ENCODE assay signal across 8 mouse cellular contexts in the genomic region with DNA sequence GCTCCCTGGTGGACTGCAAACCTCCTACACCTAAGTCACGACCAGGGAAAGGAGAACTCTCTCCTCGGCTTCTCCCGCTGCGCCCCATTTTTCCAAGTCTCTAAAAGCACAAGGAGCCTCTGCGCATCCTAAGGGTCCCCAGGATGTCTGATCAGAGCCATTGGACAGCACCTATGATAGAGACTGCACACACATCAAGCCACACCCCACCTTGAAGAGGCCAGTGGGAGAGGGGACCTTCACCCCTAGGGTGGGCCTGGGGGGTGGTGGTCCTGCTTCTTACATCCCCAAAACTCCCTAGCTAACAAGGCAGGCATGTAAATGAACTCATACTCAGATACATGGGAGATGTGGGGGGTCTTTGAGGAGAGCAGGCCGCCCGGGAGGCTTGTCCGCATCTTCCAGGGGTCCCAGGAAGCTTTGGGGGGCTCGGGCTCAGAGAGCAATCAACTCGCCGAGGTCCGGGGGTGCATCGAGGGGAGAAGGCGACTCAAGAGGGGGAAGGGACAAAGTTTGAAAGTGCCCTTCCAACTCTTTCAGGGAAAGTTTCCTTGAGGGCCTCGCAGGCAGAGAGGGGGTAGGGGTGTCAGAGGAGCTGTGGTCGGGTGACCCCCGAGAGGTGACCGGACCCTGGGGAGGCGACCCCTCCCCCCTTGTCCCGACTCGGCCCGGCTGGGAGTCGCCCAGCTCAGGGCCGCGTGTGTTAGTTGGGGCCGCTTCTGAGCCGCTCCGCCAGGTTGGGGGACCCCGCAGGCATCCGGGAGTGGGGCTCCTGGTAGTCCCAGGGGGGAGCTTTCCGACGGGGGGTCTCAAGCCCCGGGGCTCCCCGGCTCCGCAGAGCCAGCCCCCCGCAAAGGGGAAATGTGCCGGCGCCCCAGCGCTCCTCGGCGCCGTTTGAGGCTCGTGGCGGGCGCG. TPM values are rescaled to one million over a fixed set of nuclear protein-coding genes. Genes with fewer than 3 reads are reported as not detected.
DNase-seq lines count a peak whose midpoint lies in the region; ATAC-seq and TF ChIP-seq lines count a peak whose summit lies in the region.

No protein-coding gene starts in this region.

- intact Hi-C loops in heart, postnatal 10 days (cut with DNase I): no loop called here
- intact Hi-C loops in left cerebral cortex, postnatal 25 days (cut with DNase I): no loop called here

- DNase-seq in urinary bladder, postnatal 14 days (ENCODE audit: low spot score): peak; percentile 39
- no peak for DNase-seq in urinary bladder, postnatal 25 days (ENCODE audit: low spot score)
- DNase-seq in heart, postnatal 10 days: peak; percentile 52 to 72
- peak; percentile 32 to 67 for DNase-seq in kidney, postnatal 36 days
- DNase-seq in left cerebral cortex, postnatal 25 days (ENCODE audit: low spot score in 2 of 2): no peak

- H3K9ac ChIP-seq in midbrain, embryonic 16.5 days (ENCODE audit: low read depth, low read length): peak overlapping the region; percentile 97

- WGBS in midbrain, embryonic 16.5 days: 10% methylated on average over 25 of the region's 46 CpGs

- peak overlapping the region; percentile 99 for H3K4me2 ChIP-seq in midbrain, embryonic 16.5 days (ENCODE audit: low read length)

- H3K4me3 ChIP-seq in cortical plate, adult 2 months (ENCODE audit: insufficient read depth, low read length): peak overlapping the region; percentile 92
- H3K4me3 ChIP-seq in midbrain, embryonic 16.5 days (ENCODE audit: low read depth, low read length): peak overlapping the region; percentile 71

- no peaks in the 10 kb centered on the region for H3K36me3 ChIP-seq in midbrain, embryonic 16.5 days (ENCODE audit: control insufficient read depth, insufficient read depth, low read length)

- H3K4me1 ChIP-seq in cortical plate, adult 2 months (ENCODE audit: control insufficient read depth, insufficient read depth, low read length): peaks cover 8% of the 10 kb centered on the region
- H3K4me1 ChIP-seq in midbrain, embryonic 16.5 days (ENCODE audit: control insufficient read depth, insufficient read depth, low read length): peaks cover 38% of the 10 kb centered on the region

- H3K27ac ChIP-seq in cortical plate, adult 2 months (ENCODE audit: insufficient read depth, low read length): peak overlapping the region; percentile 99
- H3K27ac ChIP-seq in midbrain, embryonic 16.5 days (ENCODE audit: low read length): peak overlapping the region; percentile 93

- H3K27me3 ChIP-seq in midbrain, embryonic 16.5 days (ENCODE audit: control insufficient read depth, insufficient read depth, low read depth, low read length): no peaks in the 10 kb centered on the region

- no peaks in the 10 kb centered on the region for H3K9me3 ChIP-seq in midbrain, embryonic 16.5 days (replicated peaks; ENCODE audit: control insufficient read depth, low read length, poor library complexity, severe bottlenecking)

- TF ChIP-seq POLR2A in cortical plate, adult 2 months (IDR thresholded peaks at IDR 0.05; ENCODE audit: extremely low read depth, insufficient read depth, low read length): no peak

- ATAC-seq in midbrain, embryonic 16.5 days: 0 out of 2 replicates have a peak, but pooled peaks have one; percentile 22
- ATAC-seq in inflammation-experienced regulatory T-cells, adult 6 months: no peak

- TF ChIP-seq CTCF in cortical plate, adult 2 months (IDR thresholded peaks at IDR 0.05; ENCODE audit: extremely low read depth, insufficient read depth, low read length): no peak

RNA-seq across cellular contexts. Expression of a gene that starts 0.7 kb away (rescaled TPM):
- 109 and 124 TPM in 2 replicates for polyA plus RNA-seq in cortical plate, adult 2 months (2012; rRNA removed)
- 100 to 1,000 TPM; 208 to 227 TPM for total RNA-seq in heart, postnatal 10 days (2021)
- polyA plus RNA-seq in midbrain, embryonic 16.5 days (2015; fragmentation: Nextera tagmentation; extraction: Ambion mirVana): 167 and 180 TPM in 2 replicates
- 10 to 100 TPM; 31.0 to 52.3 (median 36.9) TPM for polyA plus RNA-seq in inflammation-experienced regulatory T-cells, adult 6 months (2017; shearing (Covaris generic))
- 10 to 100 TPM; 91.8 to 96.6 TPM for total RNA-seq in left cerebral cortex, postnatal 25 days (2021)

RNA-seq across cellular contexts. Expression of a gene that starts 14.1 kb away (rescaled TPM):
- polyA plus RNA-seq in cortical plate, adult 2 months (2012; rRNA removed): 0.26 and 0.38 TPM in 2 replicates
- total RNA-seq in heart, postnatal 10 days (2021): not detected
- not detected in 2 replicates for polyA plus RNA-seq in midbrain, embryonic 16.5 days (2015; fragmentation: Nextera tagmentation; extraction: Ambion mirVana)
- polyA plus RNA-seq in inflammation-experienced regulatory T-cells, adult 6 months (2017; shearing (Covaris generic)): not detected
- total RNA-seq in left cerebral cortex, postnatal 25 days (2021): under 1 TPM; 0.53 to 0.55 TPM

RNA-seq across cellular contexts. Expression of a gene that starts 35.1 kb away (rescaled TPM):
- polyA plus RNA-seq in cortical plate, adult 2 months (2012; rRNA removed): 26.5 and 28.2 TPM in 2 replicates
- 10 to 100 TPM in 1 of 2 experiments, 1 to 10 TPM in 1; 9.1 to 10.7 TPM for total RNA-seq in heart, postnatal 10 days (2021)
- 54.4 and 57.8 TPM in 2 replicates for polyA plus RNA-seq in midbrain, embryonic 16.5 days (2015; fragmentation: Nextera tagmentation; extraction: Ambion mirVana)
- 10 to 100 TPM in 1 of 3 experiments, 1 to 10 TPM in 2; 5.5 to 10.8 (median 9.2) TPM for polyA plus RNA-seq in inflammation-experienced regulatory T-cells, adult 6 months (2017; shearing (Covaris generic))
- total RNA-seq in left cerebral cortex, postnatal 25 days (2021): 10 to 100 TPM; 19.1 to 21.1 TPM

RNA-seq across cellular contexts. Expression of a gene that starts 47.4 kb away (rescaled TPM):
- 86.8 and 93.0 TPM in 2 replicates for polyA plus RNA-seq in cortical plate, adult 2 months (2012; rRNA removed)
- total RNA-seq in heart, postnatal 10 days (2021): 10 to 100 TPM; 94.5 to 95.7 TPM
- 165 TPM in 2 replicates for polyA plus RNA-seq in midbrain, embryonic 16.5 days (2015; fragmentation: Nextera tagmentation; extraction: Ambion mirVana)
- polyA plus RNA-seq in inflammation-experienced regulatory T-cells, adult 6 months (2017; shearing (Covaris generic)): 100 to 1,000 TPM; 224 to 286 (median 240) TPM
- 10 to 100 TPM; 66.3 to 69.3 TPM for total RNA-seq in left cerebral cortex, postnatal 25 days (2021)

Comparison
In these comparisons a context has a peak if more than half of its experiments do, and no peak if none do; other contexts are left out.
1. DNase-seq: peak in urinary bladder, postnatal 14 days (single experiment), heart, postnatal 10 days (2 of 2) and kidney, postnatal 36 days (2 of 2); none in urinary bladder, postnatal 25 days (single experiment) and left cerebral cortex, postnatal 25 days (0 of 2).